Mouse (Mus musculus): ENCODE data around the gene Ptx4. TPM values are rescaled to one million over a fixed set of nuclear protein-coding genes. Genes with fewer than 3 reads are reported as not detected.

Gene Ptx4
- not detected for polyA plus RNA-seq (2012; fragmentation: generic; extraction: Trizol)

DNA sequence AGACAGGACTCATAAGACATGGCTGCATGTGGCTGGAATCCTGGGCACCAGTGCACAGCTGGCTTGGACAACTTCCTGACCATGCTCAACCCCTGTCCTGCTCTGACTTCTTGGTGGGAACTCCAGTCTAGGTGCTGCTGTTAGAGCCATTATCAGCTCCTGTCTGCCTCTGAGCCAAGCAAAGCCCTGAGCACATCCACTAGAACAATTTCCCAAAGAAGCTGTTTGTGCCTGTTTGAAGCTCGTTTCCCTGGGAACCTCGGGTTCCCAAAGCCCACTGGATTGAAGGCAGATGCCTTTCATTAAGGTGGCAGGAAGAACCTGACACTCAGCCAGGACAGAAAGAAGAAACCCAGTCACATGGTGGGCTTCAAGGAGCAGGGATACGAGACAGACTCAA, at the start of gene Ptx4:
Gene Ptx4 (plus strand): TSS at position 355 of the 400 bp plus-strand sequence.

DNA sequence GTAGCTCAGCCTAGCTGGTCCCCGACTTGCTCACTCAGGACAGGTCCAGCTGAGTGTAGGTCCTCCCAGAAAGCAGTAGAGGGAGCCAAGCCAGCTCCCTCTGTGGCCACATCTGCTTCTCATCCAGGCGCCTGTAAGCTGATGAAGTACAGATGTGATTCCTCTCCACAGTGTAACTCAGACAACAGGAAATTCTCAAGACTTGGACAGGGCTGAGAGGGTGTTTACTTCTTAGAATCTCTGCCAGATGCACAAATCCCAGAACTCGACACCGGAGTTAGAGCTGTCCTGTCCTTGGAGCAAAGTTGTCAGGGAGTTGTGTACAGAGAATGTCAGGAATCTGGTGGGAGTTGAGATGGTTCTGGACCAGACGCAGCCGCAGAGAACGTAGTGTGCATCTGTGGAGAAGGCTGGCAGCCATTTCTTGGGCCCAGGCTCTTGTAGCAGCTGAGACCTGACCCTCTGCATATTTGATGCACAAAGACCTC, 37.1 kb upstream of the Ptx4 start, which contains the start of gene Tmem204:
Gene Tmem204 (minus strand): TSS at position 148 of the 488 bp plus-strand sequence.

DNA sequence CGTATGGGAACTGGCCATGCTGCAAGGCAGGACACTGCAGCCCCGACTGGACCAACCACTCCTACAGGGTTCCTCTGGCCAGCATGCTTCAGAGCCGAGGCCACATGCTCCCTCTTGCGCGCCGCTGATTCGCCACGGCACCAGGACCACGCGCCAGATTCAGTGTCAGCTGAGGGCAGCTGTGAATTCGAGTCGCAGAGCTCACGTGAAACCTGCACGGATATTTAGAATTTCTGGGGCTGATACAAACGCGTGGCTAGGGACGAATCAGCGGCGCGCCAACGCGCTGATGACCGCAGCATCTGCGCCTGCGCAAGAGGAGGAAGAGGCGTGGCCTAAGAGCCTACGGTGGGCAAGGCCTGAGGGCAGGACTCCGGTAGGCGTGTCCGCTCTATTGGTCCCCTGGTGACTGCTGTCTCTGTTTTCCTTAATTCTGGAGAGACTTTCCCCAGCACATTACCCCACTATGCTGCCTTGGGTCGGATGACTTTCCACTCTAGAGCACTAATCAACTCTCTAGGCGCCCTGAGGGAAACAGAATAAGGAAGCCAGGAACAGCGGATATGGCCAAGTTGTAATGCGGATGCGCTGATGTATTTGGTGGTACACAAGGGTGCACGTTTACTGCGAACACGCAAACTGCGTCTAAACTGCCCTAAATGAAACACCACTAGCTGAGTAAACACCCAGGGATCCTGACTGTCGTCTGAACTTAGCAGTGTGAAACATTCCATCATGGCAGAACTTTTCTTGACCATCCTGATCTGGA, 4.7 kb upstream of the Ptx4 start, which contains the start of gene Telo2:
Gene Telo2 (minus strand): TSS at position 304 of the 769 bp plus-strand sequence.

DNA sequence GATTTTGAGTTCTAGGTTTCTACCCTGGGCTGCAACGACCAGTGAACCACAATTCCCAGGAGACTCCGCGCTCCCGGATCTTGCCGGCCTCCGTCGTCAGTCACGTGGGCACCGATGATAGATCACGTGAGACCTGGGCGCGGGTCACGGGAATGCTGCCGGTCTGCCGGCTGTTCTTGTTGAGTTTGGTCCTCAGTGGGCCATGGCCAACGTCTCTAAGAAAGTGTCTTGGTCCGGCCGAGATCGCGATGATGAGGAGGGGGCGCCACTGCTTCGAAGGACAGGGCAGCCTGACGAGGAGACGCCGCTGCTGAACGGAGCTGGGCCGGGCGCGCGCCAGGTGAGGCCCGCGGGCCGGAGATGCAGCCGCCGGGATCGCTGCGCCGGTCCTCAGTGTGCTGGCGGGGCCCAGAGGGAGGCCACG, 12.7 kb downstream of the Ptx4 start, which contains the start of gene Clcn7:
Gene Clcn7 (plus strand): TSS at position 117 of the 424 bp plus-strand sequence.

DNA sequence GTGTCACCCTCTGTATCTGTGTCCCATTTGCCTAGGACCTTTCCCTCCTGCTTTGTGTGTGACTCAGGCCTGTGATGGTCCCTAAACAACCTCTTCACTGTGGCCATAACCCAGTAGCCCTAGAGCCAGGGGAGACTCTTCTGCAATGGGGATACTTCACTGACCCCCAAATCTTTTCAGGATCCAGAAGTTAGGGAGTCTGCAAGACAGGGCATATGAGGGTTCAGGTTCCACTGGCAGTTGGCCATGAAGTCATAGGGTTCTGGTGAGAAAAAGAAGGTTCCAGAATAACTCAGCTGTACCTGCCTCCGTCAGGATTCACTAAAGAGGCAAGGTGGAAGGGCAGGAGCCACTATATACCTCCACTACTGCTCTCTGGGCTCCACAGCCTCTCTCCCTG, 41.6 kb downstream of the Ptx4 start, which contains the start of gene Ccdc154:
Gene Ccdc154 (plus strand): TSS at position 301 of the 400 bp plus-strand sequence.

Other genes starting within 250 kb of the Ptx4 start
- gene Nubp2, start 234.4 kb upstream of the Ptx4 start, polyA plus RNA-seq (2012; fragmentation: generic; extraction: Trizol), result 10 to 100 TPM; 52.2 to 83.5 TPM
- 10 to 100 TPM; 29.6 to 47.8 TPM for gene Spsb3, start 234.1 kb upstream of the Ptx4 start, polyA plus RNA-seq (2012; fragmentation: generic; extraction: Trizol)
- 10 to 100 TPM; 10.0 to 12.7 TPM for gene Eme2, start 225.7 kb upstream of the Ptx4 start, polyA plus RNA-seq (2012; fragmentation: generic; extraction: Trizol)
- gene Mrps34, start 225.6 kb upstream of the Ptx4 start, polyA plus RNA-seq (2012; fragmentation: generic; extraction: Trizol), result 100 to 1,000 TPM; 126 to 185 TPM
- gene Nme3, start 224.3 kb upstream of the Ptx4 start, polyA plus RNA-seq (2012; fragmentation: generic; extraction: Trizol), result 10 to 100 TPM; 23.3 to 53.3 TPM
- 10 to 100 TPM in 1 of 2 experiments, 1 to 10 TPM in 1; 3.9 to 54.1 TPM for gene Mapk8ip3, start 183.8 kb upstream of the Ptx4 start, polyA plus RNA-seq (2012; fragmentation: generic; extraction: Trizol)
- gene Jpt2, start 160.1 kb upstream of the Ptx4 start, polyA plus RNA-seq (2012; fragmentation: generic; extraction: Trizol), result 10 to 100 TPM; 19.4 to 33.6 TPM
- 1 to 10 TPM in 1 of 2 experiments, under 1 TPM in 1; 0.59 to 5.7 TPM for gene Cramp1l, start 105.0 kb upstream of the Ptx4 start, polyA plus RNA-seq (2012; fragmentation: generic; extraction: Trizol)
- gene Ift140, start 104.7 kb upstream of the Ptx4 start, polyA plus RNA-seq (2012; fragmentation: generic; extraction: Trizol), result 10 to 100 TPM in 1 of 2 experiments, 1 to 10 TPM in 1; 6.5 to 21.9 TPM
- gene Tmem204, start 37.2 kb upstream of the Ptx4 start, polyA plus RNA-seq (2012; fragmentation: generic; extraction: Trizol), result under 1 TPM; 0.61 to 0.90 TPM
- 10 to 100 TPM; 20.3 to 26.2 TPM for gene Telo2, start 4.8 kb upstream of the Ptx4 start, polyA plus RNA-seq (2012; fragmentation: generic; extraction: Trizol)
- 10 to 100 TPM in 1 of 2 experiments, 1 to 10 TPM in 1; 8.8 to 22.3 TPM for gene Clcn7, start 12.6 kb downstream of the Ptx4 start, polyA plus RNA-seq (2012; fragmentation: generic; extraction: Trizol)
- not detected for gene Ccdc154, start 41.7 kb downstream of the Ptx4 start, polyA plus RNA-seq (2012; fragmentation: generic; extraction: Trizol)
- gene Gm38655, start 54.7 kb downstream of the Ptx4 start, polyA plus RNA-seq (2012; fragmentation: generic; extraction: Trizol), result not detected
- 10 to 100 TPM in 1 of 2 experiments, 1 to 10 TPM in 1; 4.9 to 10.7 TPM for gene BC003965, start 63.8 kb downstream of the Ptx4 start, polyA plus RNA-seq (2012; fragmentation: generic; extraction: Trizol)
- gene Unkl, start 67.6 kb downstream of the Ptx4 start, polyA plus RNA-seq (2012; fragmentation: generic; extraction: Trizol), result 1 to 10 TPM in 1 of 2 experiments, under 1 TPM in 1; 0.15 to 3.8 TPM
- 10 to 100 TPM; 15.9 to 49.7 TPM for gene Gnptg, start 119.4 kb downstream of the Ptx4 start, polyA plus RNA-seq (2012; fragmentation: generic; extraction: Trizol)
- gene Tsr3, start 119.4 kb downstream of the Ptx4 start, polyA plus RNA-seq (2012; fragmentation: generic; extraction: Trizol), result 10 to 100 TPM; 44.0 to 58.5 TPM
- gene Baiap3, start 135.6 kb downstream of the Ptx4 start, polyA plus RNA-seq (2012; fragmentation: generic; extraction: Trizol), result under 1 TPM; 0.05 to 0.11 TPM
- 100 to 1,000 TPM; 272 to 366 TPM for gene Ube2i, start 153.9 kb downstream of the Ptx4 start, polyA plus RNA-seq (2012; fragmentation: generic; extraction: Trizol)
- gene Prss34, start 177.6 kb downstream of the Ptx4 start, polyA plus RNA-seq (2012; fragmentation: generic; extraction: Trizol), result not detected
- not detected for gene Prss28, start 187.9 kb downstream of the Ptx4 start, polyA plus RNA-seq (2012; fragmentation: generic; extraction: Trizol)
- gene Prss29, start 197.9 kb downstream of the Ptx4 start, polyA plus RNA-seq (2012; fragmentation: generic; extraction: Trizol), result not detected
- gene Tpsab1, start 224.8 kb downstream of the Ptx4 start, polyA plus RNA-seq (2012; fragmentation: generic; extraction: Trizol), result not detected
- gene Tpsb2, start 245.5 kb downstream of the Ptx4 start, polyA plus RNA-seq (2012; fragmentation: generic; extraction: Trizol), result not detected
- not detected for gene Tpsg1, start 248.5 kb downstream of the Ptx4 start, polyA plus RNA-seq (2012; fragmentation: generic; extraction: Trizol)